Mouse (Mus musculus) embryonic facial prominence, embryonic 15.5 days (tissue): ENCODE measurements at regions not wholly inside any gene's neighbourhood (a gene's known extent, or its start where the extent isn't known, plus 50 kb on each side); places are given as distances from the start of the nearest gene placed in this dataset.

Source experiments
- ATAC-seq: fragments of 200-750 bp; cut with Nextera tagmentation; 2 replicates; pipeline ENCODE4 v1.8.0; 2017; ENCODE audit warnings: low read depth, moderate TSS enrichment; ENCODE audit not compliant: insufficient number of reproducible peaks, low FRiP score, low TSS enrichment
- H3K27ac ChIP-seq: fragments of 300-500 bp; sonication (generic); replicated peaks from 2 replicates; pipeline ENCODE4 v1.5.1; 2015; ENCODE audit warnings: mild to moderate bottlenecking, inconsistent platforms
- H3K27me3 ChIP-seq: fragments of 300-500 bp; sonication (generic); 2 replicates; pipeline ENCODE4 v1.6.1; 2015; ENCODE audit warnings: inconsistent platforms
- H3K36me3 ChIP-seq: fragments of 300-500 bp; sonication (generic); 2 replicates; pipeline ENCODE4 v1.6.1; 2015; ENCODE audit warnings: mild to moderate bottlenecking, inconsistent platforms
- H3K4me1 ChIP-seq: fragments of 300-500 bp; sonication (generic); 2 replicates; pipeline ENCODE4 v1.6.1; 2015; ENCODE audit warnings: inconsistent platforms
- H3K4me2 ChIP-seq: fragments of 300-500 bp; sonication (generic); replicated peaks from 2 replicates; pipeline ENCODE4 v1.6.1; 2015; ENCODE audit warnings: mild to moderate bottlenecking, inconsistent platforms
- H3K4me3 ChIP-seq: fragments of 300-500 bp; sonication (generic); replicated peaks from 2 replicates; pipeline ENCODE4 v1.5.1; 2015; ENCODE audit warnings: mild to moderate bottlenecking, inconsistent platforms
- H3K9ac ChIP-seq: fragments of 300-500 bp; sonication (generic); 2 replicates; pipeline ENCODE4 v1.6.1; 2015; ENCODE audit warnings: inconsistent platforms
- H3K9me3 ChIP-seq: fragments of 300-500 bp; sonication (generic); replicated peaks from 2 replicates; pipeline ENCODE4 v1.6.1; 2016; ENCODE audit warnings: inconsistent platforms
- WGBS: fragments of 180-500 bp; shearing (Covaris S2); methylation state at CpG from one replicate; pipeline ENCODE4 v1.1.7; 2015; 5-methylcytosine and 5-hydroxymethylcytosine counted together

GRCm38 (mm10) chr9:112771981-112772380 is 536.2 kb upstream of the Arpp21 start:
- no peaks in the 10 kb centered on the region for H3K4me1 ChIP-seq
- no peak overlapping the region for H3K9ac ChIP-seq
- no peak overlapping the region for H3K4me2 ChIP-seq
- H3K27ac ChIP-seq = no peak overlapping the region
- no peaks in the 10 kb centered on the region for H3K36me3 ChIP-seq
- no peak overlapping the region for H3K4me3 ChIP-seq
- no peaks in the 10 kb centered on the region for H3K27me3 ChIP-seq
- WGBS = 74% methylated on average over 3 of the region's 3 CpGs
- no peaks in the 10 kb centered on the region for H3K9me3 ChIP-seq
- ATAC-seq = no peak

GRCm38 (mm10) chr9:112744616-112745015 is 508.9 kb upstream of the Arpp21 start:
- Histone ChIP-seq H3K4me1 (no peaks in the 10 kb centered on the region), H3K9ac (no peak overlapping the region), H3K4me3 (no peak overlapping the region), H3K27me3 (no peaks in the 10 kb centered on the region), H3K9me3 (no peaks in the 10 kb centered on the region), H3K27ac (no peak overlapping the region), H3K36me3 (no peaks in the 10 kb centered on the region), H3K4me2 (no peak overlapping the region)
- 40% methylated on average over 5 of the region's 5 CpGs for WGBS
- ATAC-seq = no peak

DNA sequence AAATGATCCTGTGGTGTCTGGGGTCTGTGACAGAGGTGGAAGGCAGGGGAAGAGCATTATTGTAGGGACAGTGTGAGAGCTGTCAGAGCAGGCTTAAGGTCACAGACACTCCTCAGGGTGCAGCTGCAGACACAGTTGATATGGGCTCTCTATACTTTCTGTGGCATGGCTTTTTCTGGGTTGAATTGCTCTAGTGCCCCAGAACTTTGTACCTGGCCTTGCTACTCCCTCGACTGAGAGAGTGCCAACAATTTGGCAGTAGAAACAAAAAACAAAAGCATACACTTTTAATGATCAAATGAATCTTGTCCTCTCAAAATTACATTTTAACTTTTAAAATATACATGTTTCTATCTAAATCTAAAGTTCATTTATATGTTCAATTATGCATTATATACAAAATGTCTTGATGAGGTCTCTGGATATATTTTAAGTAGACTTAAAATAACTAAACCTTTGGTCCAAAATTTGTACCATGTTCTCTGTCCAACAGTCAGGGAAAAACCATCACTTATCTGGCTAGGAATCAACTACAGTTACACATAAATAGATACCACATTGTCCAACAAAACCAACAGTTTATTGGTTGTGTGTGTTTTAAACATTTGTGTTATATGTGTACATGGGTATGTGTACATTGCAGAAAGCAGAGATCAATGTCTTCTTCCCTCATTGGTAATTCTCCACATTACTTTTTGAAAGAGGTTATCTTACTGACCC is 508.3 kb upstream of the Arpp21 start:
- Histone ChIP-seq H3K4me1 (no peaks in the 10 kb centered on the region), H3K4me3 (no peak overlapping the region), H3K9ac (no peak overlapping the region), H3K4me2 (no peak overlapping the region), H3K9me3 (no peaks in the 10 kb centered on the region), H3K27ac (no peak overlapping the region), H3K27me3 (no peaks in the 10 kb centered on the region), H3K36me3 (no peaks in the 10 kb centered on the region)
- WGBS = 54% methylated on average over 1 of the region's 1 CpGs
- no peak for ATAC-seq

DNA sequence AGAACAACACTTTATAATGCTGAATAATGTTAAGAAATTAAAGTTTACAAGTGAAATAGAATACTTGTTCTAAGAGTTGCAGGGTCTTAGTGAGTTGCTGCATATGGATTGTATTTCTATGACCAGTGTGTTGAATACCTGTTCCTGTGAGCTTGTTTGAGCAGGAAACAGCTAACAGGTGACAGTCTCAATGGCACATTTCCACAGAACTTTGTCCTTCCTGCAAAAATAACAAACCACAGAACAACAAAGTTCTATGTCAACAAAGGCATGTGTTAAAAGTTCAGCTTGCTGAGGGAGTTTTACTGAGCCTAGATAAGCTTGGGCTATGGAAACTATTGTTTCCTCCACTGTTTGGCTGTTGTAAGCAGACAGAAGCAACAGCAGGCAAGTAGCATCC is 500.0 kb upstream of the Arpp21 start:
- H3K27ac ChIP-seq = no peak overlapping the region
- no peak for ATAC-seq
- H3K36me3 ChIP-seq = no peaks in the 10 kb centered on the region
- no peak overlapping the region for H3K9ac ChIP-seq
- no peak overlapping the region for H3K4me2 ChIP-seq
- no peaks in the 10 kb centered on the region for H3K27me3 ChIP-seq
- H3K4me1 ChIP-seq = no peaks in the 10 kb centered on the region
- H3K9me3 ChIP-seq = no peaks in the 10 kb centered on the region
- no peak overlapping the region for H3K4me3 ChIP-seq

- Histone ChIP-seq H3K9me3 (no peaks in the 10 kb centered on the region), H3K27ac (no peak overlapping the region), H3K27me3 (no peaks in the 10 kb centered on the region), H3K4me3 (no peak overlapping the region), H3K4me1 (no peaks in the 10 kb centered on the region), H3K4me2 (no peak overlapping the region), H3K9ac (no peak overlapping the region), H3K36me3 (no peaks in the 10 kb centered on the region)
- ATAC-seq = no peak
- 36% methylated on average over 8 of the region's 8 CpGs for WGBS
These were observed 489.8 kb upstream of the Arpp21 start for GRCm38 (mm10) chr9:112725523-112725922.

- H3K4me1 ChIP-seq = no peaks in the 10 kb centered on the region
- H3K4me3 ChIP-seq = no peak overlapping the region
- no peak overlapping the region for H3K27ac ChIP-seq
- H3K27me3 ChIP-seq = no peaks in the 10 kb centered on the region
- no peaks in the 10 kb centered on the region for H3K36me3 ChIP-seq
- no peak overlapping the region for H3K9ac ChIP-seq
- ATAC-seq = no peak
- WGBS = 44% methylated on average over 4 of the region's 4 CpGs
- no peaks in the 10 kb centered on the region for H3K9me3 ChIP-seq
- no peak overlapping the region for H3K4me2 ChIP-seq
These were observed 489.4 kb upstream of the Arpp21 start for GRCm38 (mm10) chr9:112725103-112725502.

- Histone ChIP-seq H3K4me2 (no peak overlapping the region), H3K4me3 (no peak overlapping the region), H3K36me3 (no peaks in the 10 kb centered on the region), H3K9ac (no peak overlapping the region), H3K27me3 (no peaks in the 10 kb centered on the region), H3K27ac (no peak overlapping the region), H3K4me1 (no peaks in the 10 kb centered on the region), H3K9me3 (no peaks in the 10 kb centered on the region)
- WGBS = 25% methylated on average over 1 of the region's 1 CpGs
- ATAC-seq = no peak
These were observed 487.6 kb upstream of the Arpp21 start for GRCm38 (mm10) chr9:112723346-112723745.

DNA sequence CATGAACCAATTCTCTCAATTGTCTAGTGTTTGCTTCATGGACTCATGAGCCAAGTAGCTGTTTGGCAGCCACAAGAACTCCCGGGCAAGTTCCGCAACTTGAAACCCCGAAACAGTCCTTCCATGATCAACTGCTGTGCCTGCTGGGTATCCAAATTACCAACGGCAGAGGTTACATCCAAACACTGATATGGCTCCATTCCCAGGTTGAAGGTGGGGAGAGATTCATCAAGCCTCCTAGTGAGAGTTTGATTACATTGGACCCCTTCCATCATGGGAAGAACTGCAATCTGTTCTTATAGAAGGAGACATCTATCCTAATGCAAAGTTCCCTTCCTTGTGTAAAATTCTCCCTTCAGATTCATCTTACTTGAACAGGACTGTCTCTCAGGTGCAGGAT is 486.8 kb upstream of the Arpp21 start:
- no peaks in the 10 kb centered on the region for H3K4me1 ChIP-seq
- H3K4me3 ChIP-seq = no peak overlapping the region
- no peak overlapping the region for H3K27ac ChIP-seq
- no peaks in the 10 kb centered on the region for H3K36me3 ChIP-seq
- no peaks in the 10 kb centered on the region for H3K9me3 ChIP-seq
- no peak overlapping the region for H3K4me2 ChIP-seq
- no peak for ATAC-seq
- no peaks in the 10 kb centered on the region for H3K27me3 ChIP-seq
- WGBS = 83% methylated on average over 4 of the region's 4 CpGs
- no peak overlapping the region for H3K9ac ChIP-seq

DNA sequence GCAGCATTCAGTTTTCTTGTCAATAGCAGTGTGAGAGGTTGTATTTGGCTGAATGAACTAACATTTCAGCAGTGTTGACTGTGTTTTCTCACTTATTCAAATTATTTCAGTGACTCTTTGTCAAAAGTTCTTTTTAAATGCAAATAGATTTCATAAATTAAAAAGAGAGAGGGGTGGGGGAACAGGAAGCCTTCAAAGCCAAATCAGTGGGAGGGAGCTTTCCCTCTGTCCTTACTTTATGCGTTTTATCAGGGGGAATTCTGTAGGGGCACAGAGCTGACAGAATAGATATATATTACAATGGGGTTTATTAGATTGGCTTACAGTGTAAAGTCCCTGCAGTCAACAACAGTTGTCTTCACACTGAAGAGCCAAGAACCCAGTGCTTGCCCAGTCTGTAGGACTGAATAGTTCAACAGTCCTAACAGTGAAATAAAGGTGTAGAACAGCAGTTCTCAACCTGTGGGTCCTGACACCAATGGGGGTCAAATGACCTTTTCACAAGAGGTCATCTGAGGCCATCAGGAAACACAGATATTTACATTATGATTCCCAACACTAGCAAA is 479.5 kb upstream of the Arpp21 start:
- 73% methylated on average over 1 of the region's 1 CpGs for WGBS
- H3K36me3 ChIP-seq = no peaks in the 10 kb centered on the region
- no peaks in the 10 kb centered on the region for H3K4me1 ChIP-seq
- ATAC-seq = no peak
- no peaks in the 10 kb centered on the region for H3K27me3 ChIP-seq
- H3K9me3 ChIP-seq = no peaks in the 10 kb centered on the region
- no peak overlapping the region for H3K4me3 ChIP-seq
- H3K9ac ChIP-seq = no peak overlapping the region
- no peak overlapping the region for H3K27ac ChIP-seq
- no peak overlapping the region for H3K4me2 ChIP-seq

DNA sequence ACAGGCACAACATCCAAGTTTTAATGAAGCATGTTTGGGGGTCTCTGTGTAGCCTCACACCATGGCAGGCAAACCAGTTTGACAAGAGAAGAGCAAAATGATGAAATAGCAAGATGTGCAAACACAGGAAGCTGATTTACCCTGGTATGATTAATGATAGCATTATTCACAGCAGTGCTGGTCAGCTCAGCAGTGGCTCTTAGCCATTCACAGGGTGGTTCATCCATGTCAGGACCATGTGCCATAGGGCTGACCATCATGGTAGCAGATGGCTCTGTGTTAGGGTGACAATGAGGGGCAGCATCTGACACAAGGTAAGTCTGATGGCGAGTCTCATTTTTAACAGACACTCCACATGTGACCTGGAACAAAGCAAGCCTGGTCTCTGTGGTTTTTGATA is 443.1 kb upstream of the Arpp21 start:
- 70% methylated on average over 1 of the region's 1 CpGs for WGBS
- H3K4me2 ChIP-seq = no peak overlapping the region

GRCm38 (mm10) chr9:112675232-112675631 is 439.5 kb upstream of the Arpp21 start:
- Histone ChIP-seq H3K4me3 (no peak overlapping the region), H3K9me3 (no peaks in the 10 kb centered on the region), H3K27ac (no peak overlapping the region), H3K36me3 (no peaks in the 10 kb centered on the region), H3K9ac (no peak overlapping the region), H3K4me1 (no peaks in the 10 kb centered on the region), H3K27me3 (no peaks in the 10 kb centered on the region), H3K4me2 (no peak overlapping the region)
- no peak for ATAC-seq
- WGBS = 76% methylated on average over 5 of the region's 5 CpGs

More for the DNA sequence above, 443.1 kb upstream of the Arpp21 start:
- H3K36me3 ChIP-seq = no peaks in the 10 kb centered on the region
- no peak overlapping the region for H3K27ac ChIP-seq
- no peaks in the 10 kb centered on the region for H3K4me1 ChIP-seq
- ATAC-seq = no peak
- H3K27me3 ChIP-seq = no peaks in the 10 kb centered on the region
- no peak overlapping the region for H3K4me3 ChIP-seq
- H3K9ac ChIP-seq = no peak overlapping the region
- no peaks in the 10 kb centered on the region for H3K9me3 ChIP-seq
